Mouse (Mus musculus) ovary, adult 10 weeks (tissue): Measurements from ENCODE around the gene Ifitm6. TPM values are rescaled to one million over a fixed set of nuclear protein-coding genes. Genes with fewer than 3 reads are reported as not detected.

Source experiments
- polyA plus RNA-seq: library from polyadenylated mRNA; stranded (reverse); fragments of 350-450 nt; fragmentation: Illumina TruSeq; extraction: RNeasy Lipid Tissue Mini Kit (QIAGEN cat#74804); gene quantifications from one replicate; pipeline ENCODE4 v1.2.3, GENCODE M21; 2014

Gene Ifitm6
- polyA plus RNA-seq = 3.7 TPM

DNA sequence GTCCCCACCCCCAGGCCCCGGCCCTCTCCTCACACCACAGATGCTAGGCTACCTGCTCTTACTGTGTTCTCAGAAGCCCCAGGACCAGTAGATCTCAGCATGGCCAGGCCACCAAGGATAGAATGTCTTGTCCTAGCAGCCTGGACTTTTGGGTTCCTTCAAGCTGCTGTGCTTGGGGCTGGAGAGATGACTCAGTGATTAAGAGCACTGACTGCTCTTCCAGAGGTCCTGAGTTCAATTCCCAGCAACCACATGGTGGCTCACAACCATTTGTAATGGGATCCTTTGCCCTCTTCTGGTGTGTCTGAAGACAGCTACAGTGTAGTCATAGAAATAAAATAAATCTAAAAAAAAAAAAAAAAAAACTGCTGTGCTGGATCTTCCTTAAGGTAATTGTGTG lies at the start of gene Ifitm6:
TSS of gene Ifitm6 (minus strand) at position 101 of the 400 bp plus-strand sequence.

DNA sequence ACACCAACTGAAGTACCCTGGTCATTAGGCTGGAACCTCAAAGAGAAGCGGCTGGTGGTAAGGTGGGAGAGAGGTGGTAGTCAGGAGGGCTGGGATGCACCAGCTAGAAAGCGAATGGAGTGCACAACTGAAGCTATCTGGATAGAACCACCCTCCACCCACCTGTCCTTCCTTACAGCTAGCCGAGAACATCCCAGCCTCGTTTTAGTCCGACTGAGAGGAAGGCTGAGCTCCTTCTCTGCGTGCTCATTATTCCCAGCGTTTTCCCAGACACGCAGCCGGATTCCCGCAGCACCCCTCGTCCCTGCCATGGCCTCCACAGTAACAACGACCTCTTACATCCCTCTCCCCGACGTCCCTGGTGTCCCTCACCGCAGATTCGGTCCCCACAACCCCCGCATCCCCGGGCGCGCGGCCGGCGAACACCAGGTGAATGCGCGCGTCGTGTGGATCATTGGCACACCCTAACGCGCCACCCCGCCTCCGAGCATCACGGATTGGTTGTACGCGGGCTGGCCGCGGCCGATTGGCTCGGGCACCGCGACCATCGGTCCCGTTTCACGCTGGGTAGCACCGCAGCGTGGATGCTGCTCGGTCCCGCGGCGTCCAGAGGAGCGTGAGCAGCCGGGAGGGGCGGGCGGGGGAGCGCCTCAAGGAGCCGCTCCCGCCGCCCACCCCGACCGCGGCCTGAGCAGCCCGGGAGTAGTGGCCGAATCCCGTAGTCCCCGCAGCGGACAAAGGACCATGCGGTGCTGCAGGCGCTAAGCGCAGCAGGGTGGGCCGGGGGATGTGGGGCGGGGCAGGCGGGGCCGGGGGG lies 42.9 kb upstream of the Ifitm6 start, which contains the start of gene B4galnt4:
TSS of gene B4galnt4 (plus strand) at position 679 of the 817 bp plus-strand sequence.

DNA sequence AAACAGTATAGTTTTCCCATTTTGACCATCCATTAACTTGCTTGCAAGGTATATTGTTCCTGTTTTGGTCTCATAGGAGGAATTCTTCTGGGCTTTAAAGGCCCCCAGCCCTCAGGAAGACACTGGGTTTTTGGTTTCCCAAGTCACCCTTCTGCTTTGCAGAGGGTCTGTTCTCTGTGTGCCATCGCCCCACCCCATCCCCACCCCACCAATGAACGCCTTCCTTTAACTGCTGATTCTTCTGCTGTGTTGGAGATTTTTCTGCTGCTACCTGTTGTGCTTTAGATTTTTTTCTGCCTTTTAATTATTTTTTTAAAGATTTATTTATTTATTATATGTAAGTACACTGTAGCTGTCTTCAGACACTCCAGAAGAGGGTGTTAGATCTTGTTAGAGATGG lies 11.1 kb upstream of the Ifitm6 start, which contains the start of gene Gm17387:
TSS of gene Gm17387 (plus strand) at position 301 of the 400 bp plus-strand sequence.

DNA sequence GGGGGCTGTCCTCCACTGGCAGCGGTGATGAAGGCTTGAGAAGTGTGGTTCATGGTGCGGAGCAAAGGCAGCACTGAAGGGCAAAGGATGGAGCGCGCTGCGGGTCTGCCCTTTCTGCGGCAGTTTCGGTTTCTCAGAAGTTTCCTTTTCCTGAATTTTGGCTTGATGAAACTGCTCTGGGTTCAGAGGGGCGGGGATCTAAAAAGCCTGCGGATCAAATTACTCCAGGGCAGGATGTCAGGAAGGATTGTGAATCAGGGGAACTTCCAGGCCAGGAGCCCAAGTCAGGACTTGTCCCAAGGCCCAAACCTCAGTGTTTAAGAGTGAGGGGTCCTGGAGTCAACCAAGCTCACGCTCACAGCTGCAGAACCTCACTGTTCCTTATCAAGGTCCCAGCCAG lies 7.1 kb downstream of the Ifitm6 start, which contains the start of gene Ifitm3:
TSS of gene Ifitm3 (minus strand) at position 178 of the 400 bp plus-strand sequence.

DNA sequence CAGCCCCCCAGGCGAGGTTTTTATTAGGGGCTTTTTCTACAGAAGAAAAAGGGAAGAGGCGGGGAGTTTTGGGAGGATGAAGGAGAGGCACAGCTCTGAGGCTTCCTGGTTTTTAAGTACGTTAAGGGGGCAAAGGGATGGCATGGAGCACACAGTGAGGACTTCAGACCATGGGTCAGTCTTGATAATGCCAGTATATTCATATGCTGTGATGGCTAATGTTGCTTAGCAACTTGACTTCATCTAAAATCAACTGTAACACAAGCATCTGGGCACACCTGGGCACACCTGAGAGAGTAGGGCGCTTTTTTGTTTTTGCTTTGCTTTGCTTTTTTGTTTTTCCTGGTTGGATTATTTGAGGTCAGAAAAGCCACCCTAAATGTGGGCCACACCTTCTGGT lies 50.8 kb downstream of the Ifitm6 start, which contains the start of gene Ifitm1:
TSS of gene Ifitm1 (plus strand) at position 301 of the 400 bp plus-strand sequence.

Other genes with a start within 250 kb of the Ifitm6 start
- gene Syce1, start 230.1 kb downstream of the Ifitm6 start, polyA plus RNA-seq = not detected
- 0.91 TPM for gene Zfp941, start 195.7 kb downstream of the Ifitm6 start, polyA plus RNA-seq
- gene Urah, start 182.9 kb downstream of the Ifitm6 start, polyA plus RNA-seq = 1.1 TPM
- gene Scgb1c1, start 172.4 kb downstream of the Ifitm6 start, polyA plus RNA-seq = not detected
- gene Odf3, start 170.1 kb downstream of the Ifitm6 start, polyA plus RNA-seq = not detected
- not detected for gene Gm45785, start 161.6 kb downstream of the Ifitm6 start, polyA plus RNA-seq
- gene Ric8a, start 161.0 kb downstream of the Ifitm6 start, polyA plus RNA-seq = 3.4 TPM
- 1.5 TPM for gene Bet1l, start 160.3 kb downstream of the Ifitm6 start, polyA plus RNA-seq
- gene Psmd13, start 136.0 kb downstream of the Ifitm6 start, polyA plus RNA-seq = 107 TPM
- gene Sirt3, start 135.6 kb downstream of the Ifitm6 start, polyA plus RNA-seq = 1.9 TPM
- not detected for gene Cox8b, start 117.5 kb downstream of the Ifitm6 start, polyA plus RNA-seq
- gene Nlrp6, start 97.0 kb downstream of the Ifitm6 start, polyA plus RNA-seq = not detected
- gene Pgghg, start 76.5 kb downstream of the Ifitm6 start, polyA plus RNA-seq = 1.5 TPM
- gene Ifitm5, start 67.6 kb downstream of the Ifitm6 start, polyA plus RNA-seq = not detected
- not detected for gene Gm45717, start 62.0 kb downstream of the Ifitm6 start, polyA plus RNA-seq
- gene Ifitm2, start 61.9 kb downstream of the Ifitm6 start, polyA plus RNA-seq = 100 TPM
- 17.8 TPM for gene Ifitm1, start 50.7 kb downstream of the Ifitm6 start, polyA plus RNA-seq
- 13.0 TPM for gene Ifitm3, start 7.2 kb downstream of the Ifitm6 start, polyA plus RNA-seq
- gene Gm17387, start 11.2 kb upstream of the Ifitm6 start, polyA plus RNA-seq = not detected
- not detected for gene B4galnt4, start 43.2 kb upstream of the Ifitm6 start, polyA plus RNA-seq
- gene Pkp3, start 60.3 kb upstream of the Ifitm6 start, polyA plus RNA-seq = not detected
- not detected for gene Sigirr, start 82.6 kb upstream of the Ifitm6 start, polyA plus RNA-seq
- gene Ano9, start 99.9 kb upstream of the Ifitm6 start, polyA plus RNA-seq = not detected
- 21.8 TPM for gene Ptdss2, start 104.5 kb upstream of the Ifitm6 start, polyA plus RNA-seq
- 1.00 TPM for gene Rnh1, start 154.9 kb upstream of the Ifitm6 start, polyA plus RNA-seq
- gene Hras, start 176.1 kb upstream of the Ifitm6 start, polyA plus RNA-seq = 3.6 TPM
- gene Lrrc56, start 176.2 kb upstream of the Ifitm6 start, polyA plus RNA-seq = 0.77 TPM
- gene Lmntd2, start 196.2 kb upstream of the Ifitm6 start, polyA plus RNA-seq = not detected
- gene Rassf7, start 197.9 kb upstream of the Ifitm6 start, polyA plus RNA-seq = 0.80 TPM
- gene Phrf1, start 210.9 kb upstream of the Ifitm6 start, polyA plus RNA-seq = 26.7 TPM
- gene Irf7, start 248.6 kb upstream of the Ifitm6 start, polyA plus RNA-seq = 7.9 TPM